Mouse (Mus musculus) hindbrain, embryonic 16.5 days (tissue): ENCODE measurements around the gene Ncoa6. TPM values are rescaled to one million over a fixed set of nuclear protein-coding genes. Genes with fewer than 3 reads are reported as not detected.

ENCODE experiments used
- ATAC-seq: fragments of 200-750 bp; cut with Nextera tagmentation; 2 replicates; pipeline ENCODE4 v1.8.0; 2017; ENCODE audit warnings: moderate TSS enrichment, moderate library complexity
- H3K27ac ChIP-seq: fragments of 300-500 bp; sonication (generic); 2 replicates; pipeline ENCODE4 v1.5.1; 2014; ENCODE audit warnings: low read depth, mild to moderate bottlenecking, control low read depth, low read length, moderate library complexity
- H3K27me3 ChIP-seq: fragments of 300-500 bp; sonication (generic); replicated peaks from 2 replicates; pipeline ENCODE4 v1.6.1; 2014; ENCODE audit warnings: low read length; ENCODE audit not compliant: control insufficient read depth, insufficient read depth
- H3K36me3 ChIP-seq: fragments of 300-500 bp; sonication (generic); 2 replicates; pipeline ENCODE4 v1.6.1; 2014; ENCODE audit warnings: mild to moderate bottlenecking, low read length, moderate library complexity, mixed read lengths; ENCODE audit not compliant: control insufficient read depth, insufficient read depth
- H3K4me1 ChIP-seq: fragments of 300-500 bp; sonication (generic); 2 replicates; pipeline ENCODE4 v1.6.1; 2014; ENCODE audit warnings: low read depth, low read length; ENCODE audit not compliant: control insufficient read depth, insufficient read depth
- H3K4me2 ChIP-seq: fragments of 300-500 bp; sonication (generic); 2 replicates; pipeline ENCODE4 v1.6.1; 2014; ENCODE audit warnings: mild to moderate bottlenecking, low read length, control low read depth, moderate library complexity
- H3K4me3 ChIP-seq: fragments of 300-500 bp; sonication (generic); 2 replicates; pipeline ENCODE4 v1.5.1; 2014; ENCODE audit warnings: mild to moderate bottlenecking, low read length, control low read depth, moderate library complexity
- H3K9ac ChIP-seq: fragments of 300-500 bp; sonication (generic); 2 replicates; pipeline ENCODE4 v1.6.1; 2014; ENCODE audit warnings: low read depth, mild to moderate bottlenecking, control low read depth, low read length, moderate library complexity
- H3K9me3 ChIP-seq: fragments of 300-500 bp; sonication (generic); 2 replicates; pipeline ENCODE4 v1.6.1; 2014; ENCODE audit warnings: mild to moderate bottlenecking, low read length, moderate library complexity; ENCODE audit not compliant: control insufficient read depth
- WGBS: fragments of 180-500 bp; shearing (Covaris S2); extraction: QIAGEN DNeasy Blood & Tissue Kit; methylation state at CpG from one replicate; pipeline ENCODE4 v1.1.7; 2014; 5-methylcytosine and 5-hydroxymethylcytosine counted together
- polyA plus RNA-seq: library from polyadenylated mRNA; unstranded; fragments of >200 nt; fragmentation: Nextera tagmentation; extraction: Ambion mirVana; gene quantifications from 2 replicates; pipeline ENCODE4 v1.2.1, GENCODE M21; 2015

Ncoa6 gene
- polyA plus RNA-seq, 1 experiment from 2014 or later: 15.8 TPM

DNA sequence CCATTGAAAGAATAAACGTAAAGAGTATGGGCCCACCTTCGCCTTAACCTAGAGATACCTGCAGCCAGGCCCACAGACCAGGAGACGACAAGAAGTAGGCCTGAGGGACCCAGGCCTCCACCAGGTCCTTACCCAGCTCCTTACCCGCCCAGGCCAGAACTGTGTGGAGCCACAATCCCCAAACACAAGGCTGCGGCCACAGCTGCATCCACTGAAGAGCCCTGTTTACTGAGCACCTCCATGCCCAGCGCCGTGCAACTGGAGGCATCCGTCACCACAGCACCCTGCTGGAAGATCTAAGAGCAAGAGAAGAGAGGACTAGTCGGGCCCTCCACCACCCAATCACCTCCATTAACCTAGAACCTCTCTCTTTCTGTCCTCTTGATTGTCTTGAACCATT lies 32.1 kb upstream of the Ncoa6 start:
- Histone ChIP-seq H3K27me3 (no peaks in the 10 kb centered on the region), H3K4me2 (no peak overlapping the region), H3K36me3 (peaks cover 9% of the 10 kb centered on the region), H3K9ac (no peak overlapping the region), H3K4me1 (no peaks in the 10 kb centered on the region), H3K4me3 (no peak overlapping the region), H3K27ac (no peak overlapping the region), H3K9me3 (no peaks in the 10 kb centered on the region)
- 88% methylated on average over 9 of the region's 9 CpGs for WGBS
- ATAC-seq: no peak

DNA sequence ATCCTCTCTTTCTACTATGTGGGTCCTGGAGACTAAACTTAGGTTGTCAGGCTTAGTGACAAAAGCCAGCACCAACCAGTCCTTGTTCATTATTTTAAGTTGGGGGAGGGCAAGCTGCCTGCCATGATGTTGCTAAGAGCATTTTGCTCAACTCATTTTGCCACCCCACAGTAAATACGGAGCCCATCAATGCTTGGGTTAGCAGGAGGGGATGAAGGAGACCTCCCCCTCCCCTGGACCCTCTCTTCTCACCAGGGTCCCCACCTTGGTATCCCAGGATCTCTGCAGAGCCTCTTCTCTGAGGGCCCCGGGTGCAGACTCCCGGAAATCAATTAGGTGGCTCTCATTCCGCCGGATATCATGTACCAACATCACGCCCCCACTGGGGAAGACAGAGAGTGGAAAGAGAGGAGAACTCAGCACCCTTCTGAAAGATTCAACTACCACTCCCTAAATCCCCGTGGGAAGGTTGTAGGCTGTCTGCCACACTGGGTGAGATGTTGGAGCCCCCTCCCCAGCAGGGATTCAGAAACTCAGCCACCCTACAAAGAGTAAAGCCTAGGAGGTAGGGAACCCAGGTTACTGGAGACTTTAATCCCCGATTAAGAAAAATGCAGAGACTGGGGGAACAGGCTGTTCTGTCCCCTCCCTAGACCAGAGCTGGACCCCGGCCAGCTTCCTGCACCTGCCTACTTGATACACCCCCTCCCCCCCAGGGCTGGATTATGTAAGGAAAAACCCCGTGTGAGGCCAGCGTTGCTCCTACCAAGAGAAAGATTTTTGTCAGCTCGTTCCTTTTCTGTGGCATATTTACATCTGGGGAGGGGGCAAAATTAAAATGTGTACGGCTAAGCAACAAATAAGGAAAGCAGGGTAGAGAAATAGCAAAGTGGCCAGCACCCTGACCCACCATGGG lies 31.0 kb upstream of the Ncoa6 start:
- no peaks in the 10 kb centered on the region for H3K27me3 ChIP-seq
- no peaks in the 10 kb centered on the region for H3K9me3 ChIP-seq
- no peak overlapping the region for H3K4me3 ChIP-seq
- H3K4me1 ChIP-seq: no peaks in the 10 kb centered on the region
- H3K9ac ChIP-seq: no peak overlapping the region
- peaks cover 12% of the 10 kb centered on the region for H3K36me3 ChIP-seq
- no peak for ATAC-seq
- H3K27ac ChIP-seq: no peak overlapping the region
- no peak overlapping the region for H3K4me2 ChIP-seq
- WGBS: 67% methylated on average over 13 of the region's 13 CpGs

- no peak overlapping the region for H3K4me2 ChIP-seq
- no peak overlapping the region for H3K9ac ChIP-seq
- H3K27me3 ChIP-seq: no peaks in the 10 kb centered on the region
- 91% methylated on average over 7 of the region's 7 CpGs for WGBS
- H3K4me3 ChIP-seq: no peak overlapping the region
- no peaks in the 10 kb centered on the region for H3K4me1 ChIP-seq
- no peaks in the 10 kb centered on the region for H3K9me3 ChIP-seq
- peaks cover 20% of the 10 kb centered on the region for H3K36me3 ChIP-seq
- ATAC-seq: no peak
- no peak overlapping the region for H3K27ac ChIP-seq
These were observed 28.9 kb upstream of the Ncoa6 start for GRCm38 (mm10) chr2:155502596-155502995.

- no peak for ATAC-seq
- Histone ChIP-seq H3K9me3 (no peaks in the 10 kb centered on the region), H3K27me3 (no peaks in the 10 kb centered on the region), H3K9ac (no peak overlapping the region), H3K4me2 (no peak overlapping the region), H3K4me1 (no peaks in the 10 kb centered on the region), H3K27ac (no peak overlapping the region), H3K36me3 (peaks cover 13% of the 10 kb centered on the region), H3K4me3 (no peak overlapping the region)
- 96% methylated on average over 6 of the region's 6 CpGs for WGBS
These were observed 17.3 kb upstream of the Ncoa6 start for GRCm38 (mm10) chr2:155490998-155491397.

- Histone ChIP-seq H3K9ac (no peak overlapping the region), H3K4me3 (no peak overlapping the region), H3K9me3 (0 out of 2 replicates have a peak, but pooled peaks cover 3% of the 10 kb centered on the region), H3K27me3 (no peaks in the 10 kb centered on the region), H3K36me3 (no peaks in the 10 kb centered on the region), H3K27ac (no peak overlapping the region), H3K4me1 (no peaks in the 10 kb centered on the region), H3K4me2 (no peak overlapping the region)
- WGBS: 46% methylated on average over 3 of the region's 3 CpGs
- no peak for ATAC-seq
These were observed 8.3 kb upstream of the Ncoa6 start for GRCm38 (mm10) chr2:155482021-155482420.

DNA sequence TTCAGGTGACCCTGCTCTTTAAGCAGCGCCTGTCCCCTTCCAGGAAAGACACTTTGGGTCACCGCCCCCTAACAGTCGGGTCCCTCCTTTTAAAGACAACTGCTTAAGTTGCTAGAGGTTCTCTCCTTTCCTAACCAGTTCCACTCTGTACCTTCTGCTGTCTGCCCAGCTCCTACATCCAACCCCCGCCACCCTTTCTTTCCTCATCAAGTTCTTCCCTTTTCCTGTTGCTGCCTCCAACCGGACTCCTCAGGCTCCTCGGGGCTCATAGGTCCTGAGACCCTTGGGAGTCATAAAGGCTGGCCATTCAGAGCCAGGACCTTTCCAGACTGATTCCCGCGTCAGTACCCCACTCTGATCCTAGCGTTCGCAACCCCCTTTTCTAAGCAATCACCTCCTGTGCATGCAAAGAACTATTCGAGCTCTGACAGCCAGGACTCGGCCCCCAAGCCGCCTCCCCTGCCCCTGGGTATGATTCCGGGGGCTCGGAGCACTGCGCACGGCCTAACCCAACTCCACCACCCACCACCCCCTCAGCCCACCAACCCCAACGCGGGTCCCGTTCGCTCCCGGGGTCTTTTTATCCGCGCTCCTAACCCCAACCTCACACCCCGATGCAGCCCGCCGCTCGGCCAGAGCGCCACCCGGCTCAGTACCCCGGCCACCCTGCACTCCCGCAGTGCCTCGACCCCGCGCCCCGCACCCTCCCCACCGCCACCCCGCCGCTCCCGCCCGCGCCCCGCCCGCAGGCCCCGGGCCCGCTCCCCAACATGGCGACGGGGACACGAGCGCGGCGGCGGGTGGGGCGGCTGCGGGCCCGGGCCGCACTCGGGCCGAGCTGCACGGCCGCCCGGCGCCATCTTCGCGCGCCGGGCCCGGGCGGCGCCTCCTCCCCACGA lies 774 bp downstream of the Ncoa6 start:
- 1% methylated on average over 59 of the region's 71 CpGs for WGBS
- H3K9me3 ChIP-seq: no peaks in the 10 kb centered on the region

DNA sequence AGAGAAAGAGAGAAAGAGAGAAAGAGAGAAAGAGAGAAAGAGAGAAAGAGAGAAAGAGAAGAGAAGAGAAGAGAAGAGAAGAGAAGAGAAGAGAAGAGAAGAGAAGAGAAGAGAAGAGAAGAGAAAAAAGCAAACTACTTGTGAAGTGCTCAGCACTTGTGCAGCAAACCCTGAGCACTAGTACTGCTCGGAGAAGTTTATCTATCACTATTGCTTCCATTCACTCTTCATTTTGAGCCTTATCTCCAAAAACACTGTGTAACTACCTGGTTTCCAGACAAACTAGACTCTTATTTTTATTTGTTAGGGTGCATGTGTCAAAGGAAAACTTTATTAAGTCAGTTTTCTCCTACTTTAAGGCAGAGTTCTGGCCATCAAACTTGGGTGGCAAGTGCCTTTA lies 6.8 kb downstream of the Ncoa6 start:
- Histone ChIP-seq H3K9me3 (no peaks in the 10 kb centered on the region), H3K4me3 (no peak overlapping the region), H3K27ac (no peak overlapping the region), H3K27me3 (no peaks in the 10 kb centered on the region), H3K9ac (no peak overlapping the region), H3K4me2 (no peak overlapping the region), H3K4me1 (peaks cover 8% of the 10 kb centered on the region), H3K36me3 (no peaks in the 10 kb centered on the region)
- ATAC-seq: no peak
- 95% methylated on average over 1 of the region's 1 CpGs for WGBS

More for the DNA sequence above, 774 bp downstream of the Ncoa6 start:
- Histone ChIP-seq H3K4me3 (peak overlapping the region; percentile 92), H3K36me3 (no peaks in the 10 kb centered on the region), H3K27ac (peak overlapping the region; percentile 97), H3K4me2 (peak overlapping the region; percentile 69), H3K27me3 (no peaks in the 10 kb centered on the region), H3K4me1 (peaks cover 14% of the 10 kb centered on the region), H3K9ac (peak overlapping the region; percentile 98)
- peak; percentile 69 for ATAC-seq

DNA sequence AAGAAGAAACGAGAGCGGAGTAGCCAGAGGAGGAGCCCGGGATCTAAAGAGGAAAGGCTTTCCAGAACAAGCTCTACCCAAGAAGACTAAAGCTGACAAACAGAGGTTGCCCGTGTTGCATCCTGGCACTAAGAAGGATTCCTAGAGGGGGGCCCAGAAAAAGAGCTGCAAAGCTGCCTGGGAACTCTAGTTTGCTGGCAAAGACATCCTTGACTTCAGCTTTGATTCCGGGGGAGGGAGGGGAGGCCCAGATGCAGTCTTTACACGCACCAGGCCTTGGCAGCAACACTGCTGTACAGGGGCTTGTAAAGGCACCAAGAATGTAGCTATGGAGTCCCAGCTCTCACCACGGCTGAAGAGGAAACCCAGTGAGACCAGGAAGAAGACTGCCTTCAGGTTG lies 20.1 kb downstream of the Ncoa6 start:
- WGBS: 68% methylated on average over 7 of the region's 7 CpGs
- Histone ChIP-seq H3K4me3 (no peak overlapping the region), H3K9me3 (no peaks in the 10 kb centered on the region), H3K27ac (no peak overlapping the region; the same call in 1 of the 2 replicates), H3K9ac (no peak overlapping the region), H3K4me2 (no peak overlapping the region), H3K4me1 (no peaks in the 10 kb centered on the region), H3K27me3 (no peaks in the 10 kb centered on the region), H3K36me3 (no peaks in the 10 kb centered on the region)
- peak; percentile 76 for ATAC-seq

DNA sequence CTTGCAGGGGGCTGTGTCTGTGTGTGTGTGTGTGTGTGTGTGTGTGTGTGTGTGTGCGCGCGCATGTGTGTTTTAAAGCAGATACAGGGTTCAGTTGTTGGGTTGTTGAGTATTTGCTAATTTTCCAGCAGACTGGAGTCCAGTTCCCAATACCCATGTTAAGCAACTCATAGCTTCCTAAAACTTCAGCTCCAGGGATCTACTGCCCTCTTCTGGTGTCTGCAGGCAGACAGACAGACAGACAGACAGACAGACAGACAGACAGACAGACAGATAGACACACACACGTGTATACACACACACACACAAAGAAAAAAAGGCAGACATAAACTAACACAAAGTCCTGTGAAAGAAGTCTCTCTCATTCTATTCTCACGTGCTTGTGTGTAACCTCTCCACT lies 22.4 kb downstream of the Ncoa6 start:
- no peaks in the 10 kb centered on the region for H3K4me1 ChIP-seq
- ATAC-seq: no peak
- WGBS: 83% methylated on average over 5 of the region's 5 CpGs
- no peak overlapping the region for H3K9ac ChIP-seq
- H3K36me3 ChIP-seq: no peaks in the 10 kb centered on the region
- H3K27ac ChIP-seq: no peak overlapping the region
- no peak overlapping the region for H3K4me2 ChIP-seq
- no peaks in the 10 kb centered on the region for H3K9me3 ChIP-seq
- H3K27me3 ChIP-seq: no peaks in the 10 kb centered on the region
- H3K4me3 ChIP-seq: no peak overlapping the region
